Comparison of ENCODE assay signal across 20 mouse cellular contexts in genomic region chr4:59333424-59333895, GRCm38 (mm10).
DNase-seq lines count a peak whose midpoint lies in the region; ATAC-seq and TF ChIP-seq lines count a peak whose summit lies in the region.
"Had no signal": no experiment of that assay in that cellular context is flagged by ENCODE, and none has a peak within 500 bp of the region (broad histone marks: within the 10 kb centered on the region; RNA-seq: fewer than 3 reads in every experiment).

No protein-coding gene starts in this region.

- H3K27me3 ChIP-seq in spleen, adult 2 months (ENCODE audit: control insufficient read depth, insufficient read depth, low read length), result no peaks in the 10 kb centered on the region
- H3K27me3 ChIP-seq: CH12.LX; embryonic facial prominence, embryonic 13.5 days; forebrain, embryonic 12.5 days; heart, embryonic 13.5 days; hindbrain, embryonic 15.5 days; Patski had no signal

- DNase-seq in spleen, adult 2 months (ENCODE audit: low read depth in 1 of 2, low spot score in 2 of 2), result no peak
- no peak for DNase-seq in spleen, adult 18-20 months
- peak; percentile 10 for DNase-seq in thymus, postnatal 4 days
- DNase-seq in thymus, postnatal 14 days, result no peak
- DNase-seq in T-cell, adult 2 months (ENCODE audit: low spot score), result peak; percentile 55
- DNase-seq: adrenal gland, adult 2 months; adrenal gland, postnatal 25 days; cerebellum, adult 18-20 months; cerebellum, adult 9-11 months; cerebellum, postnatal 36 days; gastrocnemius, postnatal 14 days; heart, postnatal 36 days had no signal

- 77% methylated on average over 14 of the region's 14 CpGs for WGBS in spleen, adult 2 months

- TF ChIP-seq CTCF in spleen, adult 2 months (IDR thresholded peaks at IDR 0.05; ENCODE audit: extremely low read depth, insufficient read depth, insufficient read length, insufficient replicate concordance), result no peak

- H3K36me3 ChIP-seq in spleen, adult 2 months (ENCODE audit: control insufficient read depth, insufficient read depth, low read length), result peaks cover 5% of the 10 kb centered on the region
- H3K36me3 ChIP-seq: embryonic facial prominence, embryonic 13.5 days; forebrain, embryonic 12.5 days; heart, embryonic 13.5 days; hindbrain, embryonic 15.5 days had no signal

- peaks cover 64% of the 10 kb centered on the region for H3K4me1 ChIP-seq in spleen, adult 2 months (ENCODE audit: control insufficient read depth, insufficient read depth, insufficient read length)
- H3K4me1 ChIP-seq: hindbrain, embryonic 15.5 days had no signal

- peak overlapping the region; percentile 98 for H3K27ac ChIP-seq in spleen, adult 2 months (ENCODE audit: insufficient read depth, low read length)
- H3K27ac ChIP-seq: embryonic facial prominence, embryonic 13.5 days; forebrain, embryonic 12.5 days; heart, embryonic 13.5 days; hindbrain, embryonic 15.5 days had no signal

- no peak overlapping the region for H3K4me3 ChIP-seq in spleen, adult 2 months (ENCODE audit: extremely low read depth, insufficient read depth, insufficient read length)
- H3K4me3 ChIP-seq: embryonic facial prominence, embryonic 13.5 days; forebrain, embryonic 12.5 days; heart, embryonic 13.5 days; hindbrain, embryonic 15.5 days had no signal

- TF ChIP-seq POLR2A in spleen, adult 2 months (IDR thresholded peaks at IDR 0.05; ENCODE audit: low read depth, low read length), result no peak

- no peak for ATAC-seq in monocyte, adult 5-6 weeks (replicated peaks; ENCODE audit: insufficient number of reproducible peaks, low FRiP score, low TSS enrichment, poor library complexity, severe bottlenecking)
- ATAC-seq: forebrain, embryonic 16.5 days; Patski had no signal

Comparison
In these comparisons a context has a peak if more than half of its experiments do, and no peak if none do; other contexts are left out.
1. DNase-seq: peak in thymus, postnatal 4 days (single experiment) and T-cell, adult 2 months (single experiment); none in spleen, adult 2 months (0 of 2), spleen, adult 18-20 months (0 of 2) and thymus, postnatal 14 days (single experiment).